Mouse (Mus musculus): Measurements from ENCODE around the gene Ms4a4b. TPM values are rescaled to one million over a fixed set of nuclear protein-coding genes. Genes with fewer than 3 reads are reported as not detected.
"Not testable (repeated sequence)": the region's sequence is repeated elsewhere in the genome, so short reads cannot be mapped to it uniquely, and the experiment has no call there.

The Ms4a4b gene
- total RNA-seq, 2 experiments from 2014 or later: 0.95 to 1.0 TPM

DNA sequence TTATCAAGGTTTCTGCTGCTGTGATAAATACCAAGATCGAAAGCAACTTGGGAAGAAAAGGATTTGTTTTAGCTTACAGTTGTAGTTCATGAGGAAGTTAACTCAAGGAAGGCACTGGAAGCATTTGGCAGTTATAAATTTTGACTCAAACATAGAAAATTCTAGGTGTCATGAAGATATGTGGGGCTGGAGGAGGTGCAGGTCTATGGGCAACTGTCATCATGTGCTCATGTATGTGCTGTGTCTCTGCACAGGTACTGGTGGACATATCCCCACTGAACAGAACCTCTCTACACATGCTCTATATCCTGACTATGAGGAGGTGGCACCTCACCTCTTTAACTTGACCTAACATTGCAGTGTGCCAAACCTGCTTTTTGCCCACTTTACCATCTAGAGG lies 43.2 kb downstream of the Ms4a4b start:
- no peak for DNase-seq

- DNase-seq: no peak
These were observed 48.2 kb downstream of the Ms4a4b start for GRCm38 (mm10) chr19:11491406-11492189.

- DNase-seq: no peak
These were observed 49.3 kb downstream of the Ms4a4b start for GRCm38 (mm10) chr19:11492671-11493070.

GRCm38 (mm10) chr19:11494519-11494918 lies 51.2 kb downstream of the Ms4a4b start:
- DNase-seq: no peak

DNA sequence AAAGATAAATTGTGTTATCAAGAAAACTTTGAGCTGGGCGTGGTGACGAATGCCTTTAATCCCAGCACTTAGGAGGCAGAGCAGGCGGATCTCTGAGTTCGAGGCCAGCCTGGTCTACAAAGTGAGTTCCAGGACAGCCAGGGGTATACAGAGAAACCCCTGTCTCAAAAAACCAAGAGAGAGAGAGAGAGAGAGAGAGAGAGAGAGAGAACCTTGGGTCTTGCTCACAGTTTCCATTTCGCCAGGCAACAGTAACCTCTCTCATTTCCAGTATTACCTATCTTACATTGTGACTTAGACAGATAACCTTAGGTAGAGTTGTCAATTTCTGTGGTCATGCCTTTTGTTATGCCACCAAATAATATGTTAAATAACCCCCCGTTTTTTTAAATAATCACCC lies 53.0 kb downstream of the Ms4a4b start:
- DNase-seq: no peak

DNA sequence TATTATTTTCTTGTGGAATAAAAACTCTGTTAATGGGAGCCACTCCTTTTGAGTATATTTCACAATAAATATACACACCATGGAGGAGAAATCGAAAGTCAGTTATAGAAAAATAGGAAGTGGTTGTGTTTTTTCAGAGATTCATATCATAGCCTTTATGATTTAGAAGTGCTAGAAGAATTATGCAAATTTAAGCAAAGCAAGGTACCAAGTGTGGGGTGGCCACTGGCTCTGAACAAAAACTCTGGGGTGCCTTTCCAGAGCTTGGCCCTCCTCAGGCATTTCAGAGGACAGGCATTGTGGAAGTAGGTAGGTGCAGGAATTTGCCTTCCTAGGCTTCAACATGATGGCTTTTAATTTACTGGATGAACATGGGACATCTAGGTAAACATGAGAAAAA lies 53.9 kb downstream of the Ms4a4b start:
- DNase-seq: not testable (repeated sequence)

GRCm38 (mm10) chr19:11500796-11501195 lies 57.4 kb downstream of the Ms4a4b start:
- DNase-seq: no peak

GRCm38 (mm10) chr19:11501326-11501725 lies 58.0 kb downstream of the Ms4a4b start:
- no peak for DNase-seq

DNA sequence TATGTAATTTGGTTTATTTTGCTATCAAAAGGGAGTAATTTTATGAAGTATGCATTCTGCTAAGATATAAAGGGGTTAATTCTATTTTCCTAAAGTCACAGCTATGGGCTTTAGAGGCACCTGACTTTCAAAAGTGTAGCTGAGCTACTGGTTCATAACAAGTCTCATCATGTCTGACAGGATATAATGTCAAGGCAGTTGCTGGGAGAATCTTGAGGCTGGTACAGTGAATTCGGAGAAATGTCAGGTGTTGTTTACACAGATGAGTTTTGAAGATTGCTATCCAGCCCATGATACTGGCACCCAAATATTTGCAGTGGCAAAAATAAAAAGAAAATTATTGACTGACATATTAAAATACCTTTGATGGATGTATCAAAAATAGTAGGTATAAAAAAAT lies 61.5 kb downstream of the Ms4a4b start:
- DNase-seq: no peak

DNA sequence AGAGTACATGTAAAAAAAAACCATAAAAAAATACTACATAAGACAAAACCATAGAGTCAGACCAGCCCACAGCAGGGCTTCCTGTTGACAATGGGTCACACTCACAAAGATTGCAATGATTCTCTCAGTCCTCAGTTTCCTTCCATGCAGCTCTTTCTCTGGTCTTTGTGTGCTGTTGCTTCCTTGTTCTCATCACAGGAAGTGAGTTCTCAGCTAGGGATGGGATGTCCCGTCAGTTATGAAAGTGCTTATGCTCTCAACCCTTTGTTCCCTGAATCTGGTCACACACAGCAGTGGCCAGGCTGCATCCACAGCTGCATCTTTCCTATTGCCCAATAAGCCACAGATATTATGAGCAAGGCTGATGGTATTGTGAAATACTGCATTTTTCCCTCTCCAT lies 70.1 kb downstream of the Ms4a4b start:
- DNase-seq: no peak

- DNase-seq: no peak
These were observed 72.9 kb downstream of the Ms4a4b start, which contains the start of gene Ms4a6b for GRCm38 (mm10) chr19:11516246-11516645. Gene Ms4a6b, plus strand, starts transcription at chr19:11516512.

Other genes with a start within 250 kb of the Ms4a4b start
- not detected for gene Ms4a13, start 246.8 kb upstream of the Ms4a4b start, total RNA-seq (2021)
- gene Ms4a12, start 211.1 kb upstream of the Ms4a4b start, total RNA-seq (2021): not detected
- under 1 TPM; 0.36 to 0.57 TPM for gene Ms4a1, start 177.3 kb upstream of the Ms4a4b start, total RNA-seq (2021)
- not detected for gene Ms4a5, start 159.7 kb upstream of the Ms4a4b start, total RNA-seq (2021)
- gene Ms4a14, start 129.1 kb upstream of the Ms4a4b start, total RNA-seq (2021): not detected
- 1 to 10 TPM; 1.4 to 2.4 TPM for gene Ms4a7, start 107.4 kb upstream of the Ms4a4b start, total RNA-seq (2021)
- 1 to 10 TPM; 1.6 to 2.5 TPM for gene Ms4a4a, start 68.0 kb upstream of the Ms4a4b start, total RNA-seq (2021)
- gene Ms4a4c, start 38.8 kb upstream of the Ms4a4b start, total RNA-seq (2021): not detected
- 1 to 10 TPM; 3.5 to 3.8 TPM for gene Ms4a6c, start 25.8 kb downstream of the Ms4a4b start, total RNA-seq (2021)
- gene Gm8369, start 42.4 kb downstream of the Ms4a4b start, total RNA-seq (2021): not detected
- 1 to 10 TPM; 2.5 to 3.1 TPM for gene Ms4a6b, start 73.0 kb downstream of the Ms4a4b start, total RNA-seq (2021)
- gene Ms4a4d, start 93.2 kb downstream of the Ms4a4b start, total RNA-seq (2021): under 1 TPM; 0.56 to 0.60 TPM
- gene Ms4a6d, start 161.3 kb downstream of the Ms4a4b start, total RNA-seq (2021): under 1 TPM; 0.69 to 0.72 TPM
- under 1 TPM; 0.36 to 0.38 TPM for gene Ms4a2, start 180.2 kb downstream of the Ms4a4b start, total RNA-seq (2021)
- gene Ms4a3, start 197.3 kb downstream of the Ms4a4b start, total RNA-seq (2021): not detected
- not detected for gene Oosp2, start 217.0 kb downstream of the Ms4a4b start, total RNA-seq (2021)
- gene Oosp1, start 247.6 kb downstream of the Ms4a4b start, total RNA-seq (2021): not detected